In genomic region chr16:60006857-60007568, GRCm38 (mm10) we compare ENCODE assay signal across 15 mouse cellular contexts.
"Had no signal": no experiment of that assay in that cellular context is flagged by ENCODE, and none has a peak within 500 bp of the region (broad histone marks: within the 10 kb centered on the region; RNA-seq: fewer than 3 reads in every experiment).

No protein-coding gene starts in this region.

- H3K36me3 ChIP-seq: liver, embryonic 15.5 days; midbrain, embryonic 15.5 days; neural tube, embryonic 12.5 days; stomach, embryonic 15.5 days had no signal

- ATAC-seq: lung, postnatal 0 days; midbrain, embryonic 15.5 days had no signal

- H3K4me2 ChIP-seq: liver, embryonic 11.5 days; liver, embryonic 15.5 days; midbrain, embryonic 15.5 days; neural tube, embryonic 12.5 days; stomach, embryonic 15.5 days had no signal

- H3K27me3 ChIP-seq: liver, embryonic 15.5 days; midbrain, embryonic 15.5 days; neural tube, embryonic 12.5 days; stomach, embryonic 15.5 days had no signal

- H3K4me1 ChIP-seq: liver, embryonic 15.5 days; midbrain, embryonic 15.5 days; neural tube, embryonic 12.5 days; stomach, embryonic 15.5 days had no signal

- DNase-seq: kidney, adult 8-10 months; kidney, postnatal 36 days; layer of hippocampus, adult 9-11 months; layer of hippocampus, postnatal 36 days; lung, adult 2 months; lung, postnatal 36 days; right cerebral cortex, postnatal 14 days; thymus, postnatal 36 days had no signal

- H3K4me3 ChIP-seq: liver, embryonic 15.5 days; midbrain, embryonic 15.5 days; neural tube, embryonic 12.5 days; stomach, embryonic 15.5 days had no signal

- H3K27ac ChIP-seq: kidney, postnatal 0 days; liver, embryonic 15.5 days; midbrain, embryonic 15.5 days; neural tube, embryonic 12.5 days; stomach, embryonic 15.5 days had no signal

- H3K9ac ChIP-seq: liver, embryonic 15.5 days; midbrain, embryonic 15.5 days; neural tube, embryonic 12.5 days; stomach, embryonic 15.5 days had no signal

- H3K9me3 ChIP-seq: liver, embryonic 15.5 days; midbrain, embryonic 15.5 days; neural tube, embryonic 12.5 days; stomach, embryonic 15.5 days had no signal
